Mouse (Mus musculus) forebrain, embryonic 14.5 days (tissue): ENCODE results near the gene Tbr1. TPM values are rescaled to one million over a fixed set of nuclear protein-coding genes. Genes with fewer than 3 reads are reported as not detected.
A peak's percentile ranks its signal among the peaks of the same experiment; 100 is the strongest.

ENCODE experiments used
- ATAC-seq: fragments of 200-750 bp; cut with Nextera tagmentation; 2 replicates; pipeline ENCODE4 v1.8.0; 2017; ENCODE audit warnings: mild to moderate bottlenecking, moderate library complexity
- DNase-seq: peaks from one replicate; pipeline ENCODE4 v3.0.0-alpha.2; 2015; ENCODE audit warnings: low spot score
- H3K27ac ChIP-seq: fragments of 300-500 bp; sonication (generic); 2 replicates; pipeline ENCODE4 v1.5.1; 2014; ENCODE audit warnings: low read depth, mild to moderate bottlenecking, control low read depth, low read length, moderate library complexity
- H3K27me3 ChIP-seq: fragments of 300-500 bp; sonication (generic); replicated peaks from 2 replicates; pipeline ENCODE4 v1.6.1; 2014; ENCODE audit warnings: low read length, control low read depth, mixed read lengths; ENCODE audit not compliant: control insufficient read depth, insufficient read depth
- H3K36me3 ChIP-seq: fragments of 300-500 bp; sonication (generic); 2 replicates; pipeline ENCODE4 v1.6.1; 2014; ENCODE audit warnings: low read length, control low read depth; ENCODE audit not compliant: control insufficient read depth, insufficient read depth
- H3K4me1 ChIP-seq: fragments of 300-500 bp; sonication (generic); 2 replicates; pipeline ENCODE4 v1.6.1; 2014; ENCODE audit warnings: antibody characterized with exemption, low read length, control low read depth; ENCODE audit not compliant: control insufficient read depth, insufficient read depth
- H3K4me2 ChIP-seq: fragments of 300-500 bp; sonication (generic); 2 replicates; pipeline ENCODE4 v1.6.1; 2014; ENCODE audit warnings: mild to moderate bottlenecking, control low read depth, low read length
- H3K4me3 ChIP-seq: fragments of 300-500 bp; sonication (generic); 2 replicates; pipeline ENCODE4 v1.5.1; 2014; ENCODE audit warnings: low read depth, low read length, control low read depth
- H3K9ac ChIP-seq: fragments of 300-500 bp; sonication (generic); 2 replicates; pipeline ENCODE4 v1.6.1; 2014; ENCODE audit warnings: mild to moderate bottlenecking, low read length, control low read depth, moderate library complexity
- H3K9me3 ChIP-seq: fragments of 300-500 bp; sonication (generic); replicated peaks from 2 replicates; pipeline ENCODE4 v1.6.1; 2016; ENCODE audit warnings: low read length, control low read depth, mixed read lengths; ENCODE audit not compliant: control insufficient read depth
- WGBS: fragments of 180-500 bp; shearing (Covaris S2); extraction: QIAGEN DNeasy Blood & Tissue Kit; methylation state at CpG from one replicate; pipeline ENCODE4 v1.1.7; 2014; 5-methylcytosine and 5-hydroxymethylcytosine counted together
- polyA plus RNA-seq: library from polyadenylated mRNA; unstranded; fragments of >200 nt; fragmentation: Nextera tagmentation; extraction: Ambion mirVana; gene quantifications from 2 replicates; pipeline ENCODE4 v1.2.1, GENCODE M21; 2014

Gene Tbr1
- polyA plus RNA-seq, 1 experiment from 2014 or later: 46.3 TPM

DNA sequence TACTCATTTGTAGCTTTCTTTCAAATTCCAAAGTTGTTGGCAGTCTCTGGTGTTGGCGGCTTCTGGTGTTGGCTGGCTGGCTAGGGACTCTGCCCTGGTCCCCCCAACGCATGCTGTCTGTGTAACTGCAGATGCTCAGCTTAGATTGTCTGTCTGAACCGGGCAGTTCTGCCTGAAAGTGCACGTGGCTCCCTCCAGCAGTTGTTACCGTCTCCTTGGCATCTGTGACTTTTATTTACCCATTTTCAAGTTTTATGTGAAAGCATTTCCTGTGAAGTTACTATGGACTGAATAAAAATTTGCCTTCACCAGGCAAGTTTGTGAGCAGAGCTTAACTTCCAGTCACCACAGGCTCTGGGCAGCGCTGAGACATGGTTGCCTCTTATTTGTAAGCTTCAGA lies 6.0 kb downstream of the Tbr1 start:
- DNase-seq (peak; percentile 48), ATAC-seq (no peak)
- 3% methylated on average over 6 of the region's 6 CpGs for WGBS
- Histone ChIP-seq H3K4me1 (no peaks in the 10 kb centered on the region; the same call in 1 of the 2 replicates), H3K4me3 (peak overlapping the region; percentile 51), H3K9ac (peak overlapping the region; percentile 82), H3K9me3 (no peaks in the 10 kb centered on the region), H3K4me2 (peak overlapping the region; percentile 90), H3K27ac (peak overlapping the region; percentile 82), H3K36me3 (0 out of 2 replicates have a peak, but pooled peaks cover 10% of the 10 kb centered on the region), H3K27me3 (peaks cover 38% of the 10 kb centered on the region)

DNA sequence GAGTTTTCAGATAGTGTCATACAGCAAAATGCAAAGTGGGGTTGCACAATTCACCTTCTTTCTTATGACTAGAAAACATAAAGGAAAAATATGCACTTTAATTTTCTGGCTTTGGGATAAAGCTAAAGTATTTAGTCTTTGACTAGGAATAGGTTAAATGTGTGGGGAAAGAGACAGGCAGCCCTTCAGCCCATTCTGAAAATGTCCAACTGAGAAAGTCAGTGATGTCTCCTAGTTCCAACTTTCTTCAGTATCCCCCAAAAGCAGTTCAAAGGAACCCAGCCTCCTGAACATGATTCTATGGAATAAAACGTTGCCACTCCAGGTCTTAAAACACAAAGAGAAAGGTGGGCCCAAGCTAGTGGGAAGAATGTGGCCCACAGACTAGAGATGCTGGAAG lies 6.7 kb downstream of the Tbr1 start:
- WGBS: 0% methylated on average over 1 of the region's 1 CpGs
- Histone ChIP-seq H3K9me3 (no peaks in the 10 kb centered on the region), H3K4me2 (peak overlapping the region; percentile 90), H3K4me1 (no peaks in the 10 kb centered on the region; the same call in 1 of the 2 replicates), H3K27ac (peak overlapping the region; percentile 82; the same call in 1 of the 2 replicates), H3K36me3 (0 out of 2 replicates have a peak, but pooled peaks cover 10% of the 10 kb centered on the region), H3K4me3 (peak overlapping the region; percentile 51), H3K27me3 (peaks cover 44% of the 10 kb centered on the region), H3K9ac (peak overlapping the region; percentile 82)
- ATAC-seq: no peak
- DNase-seq: no peak

DNA sequence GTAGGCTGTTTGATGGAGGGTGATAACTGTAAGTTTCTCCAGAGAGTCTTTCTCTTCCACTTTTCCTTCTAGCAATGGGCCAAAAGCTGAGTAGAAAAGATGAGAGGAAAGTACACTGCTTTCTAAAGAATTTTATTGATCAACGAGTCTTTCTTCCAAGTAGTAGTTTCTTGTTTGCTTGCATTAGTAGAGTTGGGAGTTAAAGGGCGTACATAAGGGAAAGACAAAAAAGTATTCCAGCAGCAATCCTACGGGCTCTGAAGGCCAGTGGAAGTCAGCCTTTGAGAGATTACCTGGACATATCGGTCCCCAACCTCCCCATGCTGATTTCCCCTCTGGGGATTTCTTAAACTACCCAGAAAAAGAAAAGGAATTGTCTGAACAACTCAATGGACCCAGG lies 8.0 kb downstream of the Tbr1 start:
- Histone ChIP-seq H3K9ac (peak overlapping the region; percentile 82), H3K36me3 (0 out of 2 replicates have a peak, but pooled peaks cover 10% of the 10 kb centered on the region), H3K27ac (peak overlapping the region; percentile 82), H3K27me3 (peaks cover 49% of the 10 kb centered on the region), H3K4me3 (peak overlapping the region; percentile 51), H3K4me1 (peaks cover 5% of the 10 kb centered on the region), H3K9me3 (no peaks in the 10 kb centered on the region), H3K4me2 (peak overlapping the region; percentile 90)
- ATAC-seq (no peak), DNase-seq (no peak)
- WGBS: 32% methylated on average over 4 of the region's 4 CpGs

DNA sequence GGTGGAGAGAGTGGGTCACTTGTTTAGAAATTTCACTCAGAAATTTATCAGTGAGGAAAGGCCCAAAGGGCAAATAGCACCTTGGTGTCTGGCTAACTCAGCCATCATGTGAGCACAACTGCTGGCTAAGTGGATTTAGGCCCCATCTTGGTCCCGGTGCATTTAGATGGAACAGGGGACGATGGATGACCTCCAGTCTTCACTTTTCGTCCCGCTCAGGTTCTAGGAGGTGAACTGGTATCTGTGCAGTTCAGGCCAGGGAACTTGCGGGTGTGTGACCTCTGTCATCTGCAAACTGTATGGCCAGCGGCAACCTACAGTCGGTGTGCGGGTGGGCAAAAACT lies 8.4 kb downstream of the Tbr1 start:
- H3K4me1 ChIP-seq: peaks cover 9% of the 10 kb centered on the region
- H3K9me3 ChIP-seq: no peaks in the 10 kb centered on the region
- peak overlapping the region; percentile 82 for H3K9ac ChIP-seq

DNA sequence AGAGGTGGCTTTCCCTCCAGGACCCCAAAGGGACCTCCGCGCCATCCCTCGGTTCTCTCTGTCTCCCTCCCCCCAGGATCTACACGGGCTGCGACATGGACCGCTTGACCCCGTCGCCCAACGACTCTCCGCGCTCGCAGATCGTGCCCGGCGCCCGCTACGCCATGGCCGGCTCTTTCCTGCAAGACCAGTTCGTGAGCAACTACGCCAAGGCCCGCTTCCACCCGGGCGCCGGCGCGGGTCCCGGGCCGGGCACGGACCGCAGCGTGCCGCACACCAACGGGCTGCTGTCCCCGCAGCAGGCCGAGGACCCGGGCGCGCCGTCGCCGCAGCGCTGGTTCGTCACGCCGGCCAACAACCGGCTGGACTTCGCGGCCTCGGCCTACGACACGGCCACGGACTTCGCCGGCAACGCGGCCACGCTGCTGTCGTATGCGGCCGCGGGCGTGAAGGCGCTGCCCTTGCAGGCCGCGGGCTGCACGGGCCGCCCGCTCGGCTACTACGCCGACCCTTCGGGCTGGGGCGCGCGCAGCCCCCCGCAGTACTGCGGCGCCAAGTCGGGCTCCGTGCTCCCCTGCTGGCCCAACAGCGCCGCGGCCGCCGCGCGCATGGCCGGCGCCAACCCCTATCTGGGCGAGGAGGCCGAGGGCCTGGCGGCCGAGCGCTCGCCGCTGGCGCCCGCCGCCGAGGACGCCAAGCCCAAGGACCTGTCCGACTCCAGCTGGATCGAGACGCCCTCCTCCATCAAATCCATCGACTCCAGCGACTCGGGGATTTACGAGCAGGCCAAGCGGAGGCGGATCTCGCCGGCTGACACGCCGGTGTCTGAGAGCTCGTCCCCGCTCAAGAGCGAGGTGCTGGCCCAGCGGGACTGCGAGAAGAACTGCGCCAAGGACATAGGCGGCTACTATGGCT lies 9.0 kb downstream of the Tbr1 start:
- Histone ChIP-seq H3K27me3 (peaks cover 49% of the 10 kb centered on the region), H3K4me2 (peak overlapping the region; percentile 90), H3K4me3 (peak overlapping the region; percentile 51), H3K4me1 (peaks cover 9% of the 10 kb centered on the region), H3K9me3 (no peaks in the 10 kb centered on the region), H3K9ac (peak overlapping the region; percentile 82), H3K36me3 (0 out of 2 replicates have a peak, but pooled peaks cover 10% of the 10 kb centered on the region), H3K27ac (peak overlapping the region; percentile 82)
- WGBS: under 1% methylated on average over 115 of the region's 121 CpGs
- DNase-seq: peak; percentile 62
- peak; percentile 55 for ATAC-seq

More for the DNA sequence above, 8.4 kb downstream of the Tbr1 start:
- 19% methylated on average over 8 of the region's 8 CpGs for whole genome bisulfite sequencing
- Histone ChIP-seq H3K4me3 (peak overlapping the region; percentile 51), H3K4me2 (peak overlapping the region; percentile 90), H3K36me3 (0 out of 2 replicates have a peak, but pooled peaks cover 10% of the 10 kb centered on the region), H3K27me3 (peaks cover 49% of the 10 kb centered on the region), H3K27ac (peak overlapping the region; percentile 82)
- DNase-seq (peak; percentile 33), ATAC-seq (no peak)

DNA sequence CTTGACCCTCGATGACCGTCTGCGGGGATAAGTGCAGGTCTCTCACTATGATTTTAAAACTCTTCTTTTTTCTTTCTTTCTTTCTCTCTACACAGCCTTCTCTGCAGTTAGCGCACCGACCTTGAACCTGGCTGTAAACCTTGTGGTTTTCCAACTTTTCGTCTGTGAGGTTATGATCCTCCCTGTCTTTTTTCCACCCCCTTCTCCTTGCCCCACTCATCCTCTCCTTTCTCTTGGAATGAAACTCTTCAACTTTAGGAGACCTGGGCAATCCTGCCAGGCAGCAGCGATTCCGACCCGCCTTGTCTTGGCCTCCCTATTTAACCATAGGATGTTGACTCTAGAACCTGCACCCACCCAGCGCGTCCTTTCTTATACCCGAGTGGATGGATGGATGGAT lies 9.8 kb downstream of the Tbr1 start:
- peak overlapping the region; percentile 82 for H3K9ac ChIP-seq
- peak overlapping the region; percentile 82 for H3K27ac ChIP-seq
- H3K4me3 ChIP-seq: peak overlapping the region; percentile 51
- H3K9me3 ChIP-seq: no peaks in the 10 kb centered on the region
- H3K4me1 ChIP-seq: peaks cover 9% of the 10 kb centered on the region
- H3K36me3 ChIP-seq: 0 out of 2 replicates have a peak, but pooled peaks cover 10% of the 10 kb centered on the region
- DNase-seq (no peak), ATAC-seq (no peak)
- peak overlapping the region; percentile 90 for H3K4me2 ChIP-seq
- peaks cover 43% of the 10 kb centered on the region for H3K27me3 ChIP-seq
- WGBS: 10% methylated on average over 12 of the region's 12 CpGs

DNA sequence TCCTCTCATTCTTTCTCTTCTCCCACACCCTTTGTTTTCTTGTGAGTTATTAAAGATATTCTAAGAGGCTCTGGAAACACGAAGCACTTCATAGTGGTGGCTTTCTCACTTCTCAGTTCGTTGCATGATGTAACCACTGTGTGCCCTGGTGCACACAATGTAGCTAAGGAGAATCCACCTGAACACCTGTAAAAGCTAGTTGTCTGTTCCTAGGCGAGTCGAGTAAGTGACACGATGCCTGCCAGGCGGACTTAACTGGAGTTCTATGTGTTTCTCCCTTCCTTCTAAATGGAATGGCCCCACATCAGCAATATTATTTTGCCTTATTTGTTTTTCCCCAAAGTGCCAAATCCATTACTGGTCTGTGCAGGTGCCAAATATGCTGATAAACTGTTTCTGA lies 10.4 kb downstream of the Tbr1 start:
- WGBS: 16% methylated on average over 6 of the region's 6 CpGs
- Histone ChIP-seq H3K4me1 (peaks cover 9% of the 10 kb centered on the region), H3K9ac (peak overlapping the region; percentile 82), H3K36me3 (0 out of 2 replicates have a peak, but pooled peaks cover 10% of the 10 kb centered on the region), H3K27ac (peak overlapping the region; percentile 82; the same call in 1 of the 2 replicates), H3K27me3 (peaks cover 39% of the 10 kb centered on the region), H3K9me3 (no peaks in the 10 kb centered on the region), H3K4me3 (peak overlapping the region; percentile 51), H3K4me2 (peak overlapping the region; percentile 90)
- ATAC-seq (no peak), DNase-seq (no peak)

DNA sequence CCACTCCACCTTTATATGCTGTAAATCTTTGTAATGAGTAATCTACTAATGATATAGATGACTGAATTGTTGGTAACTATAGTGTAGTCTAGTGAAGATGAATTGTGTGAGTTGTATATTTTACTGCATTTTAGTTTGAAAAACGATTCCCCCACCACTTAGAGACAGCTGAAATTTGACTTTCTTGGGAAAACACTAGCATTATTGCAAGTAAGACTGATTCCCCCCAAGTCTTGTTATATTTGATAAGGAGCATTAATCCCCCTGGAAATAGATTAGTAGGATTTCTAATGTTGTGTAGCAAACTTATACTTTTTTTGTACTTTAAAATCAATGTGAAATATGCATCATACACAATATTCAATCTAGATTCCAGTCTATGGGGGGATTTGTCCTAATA lies 10.8 kb downstream of the Tbr1 start:
- peak overlapping the region; percentile 90 for H3K4me2 ChIP-seq

More for the DNA sequence above, 10.8 kb downstream of the Tbr1 start:
- Histone ChIP-seq H3K9me3 (no peaks in the 10 kb centered on the region), H3K36me3 (0 out of 2 replicates have a peak, but pooled peaks cover 10% of the 10 kb centered on the region), H3K27ac (peak overlapping the region; percentile 82; the same call in 1 of the 2 replicates), H3K4me3 (peak overlapping the region; percentile 51), H3K4me1 (peaks cover 9% of the 10 kb centered on the region), H3K9ac (peak overlapping the region; percentile 82), H3K27me3 (peaks cover 39% of the 10 kb centered on the region)
- 17% methylated on average over 1 of the region's 1 CpGs for WGBS
- ATAC-seq (no peak), DNase-seq (no peak)
